Mouse (Mus musculus): ENCODE data around the gene Sertad3.

Gene Sertad3

DNA sequence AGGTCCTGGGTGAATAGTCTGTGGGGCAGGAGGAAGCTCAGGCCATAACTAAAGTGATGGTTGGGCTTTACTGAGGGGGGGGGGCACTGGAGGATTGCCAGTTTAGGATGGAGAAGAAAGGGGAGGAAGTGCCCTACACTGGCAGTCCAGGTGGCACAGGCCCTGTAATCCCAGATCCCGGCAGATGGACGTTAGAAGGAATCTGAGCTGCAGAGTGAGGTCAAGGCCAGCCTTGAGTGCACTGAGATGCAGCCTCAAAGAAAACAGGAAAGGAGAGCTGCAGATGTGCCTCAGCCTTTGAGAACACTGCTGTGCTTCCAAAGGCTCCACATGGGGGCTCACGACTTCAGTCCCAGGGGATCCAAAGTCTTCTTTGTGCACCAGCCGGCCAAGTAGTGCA lies 5.9 kb upstream of the Sertad3 start:
- DNase-seq (ENCODE audit: low read depth), result no peak

DNA sequence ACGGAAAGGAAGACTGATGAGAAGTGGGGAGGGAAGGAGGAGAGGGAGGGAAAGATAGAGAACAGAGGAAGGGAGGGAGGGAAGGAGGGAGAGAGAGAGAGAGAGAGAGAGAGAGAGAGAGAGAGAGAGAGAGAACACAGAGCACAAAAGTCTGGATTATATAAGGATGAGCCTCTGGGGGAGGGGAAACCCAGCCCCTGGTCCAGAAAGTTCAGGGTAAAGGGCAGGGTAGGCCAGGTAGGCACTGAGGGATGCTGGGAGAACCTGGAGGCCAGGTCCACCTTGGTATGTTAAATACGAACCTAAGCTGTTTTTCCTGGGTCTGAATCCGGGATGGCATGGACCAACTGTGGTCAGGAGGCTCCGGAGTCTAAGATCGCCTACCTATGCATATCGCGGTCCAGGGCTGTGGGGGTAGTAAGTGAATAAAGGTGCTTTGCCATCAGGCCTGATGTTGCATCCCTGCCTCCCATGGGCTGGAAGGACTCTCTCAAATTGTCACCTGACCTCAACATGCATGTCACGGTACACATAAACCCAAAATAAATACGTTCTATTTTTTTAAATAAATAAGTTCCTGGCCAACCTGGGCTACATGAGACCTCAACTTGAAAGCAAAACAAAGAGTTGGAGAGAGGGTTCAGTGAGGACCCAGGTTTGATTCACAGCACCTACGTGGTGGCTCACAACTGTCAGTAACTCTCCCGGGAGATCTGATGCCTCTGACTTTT lies 2.0 kb upstream of the Sertad3 start:
- no peak for DNase-seq (ENCODE audit: low read depth)

DNA sequence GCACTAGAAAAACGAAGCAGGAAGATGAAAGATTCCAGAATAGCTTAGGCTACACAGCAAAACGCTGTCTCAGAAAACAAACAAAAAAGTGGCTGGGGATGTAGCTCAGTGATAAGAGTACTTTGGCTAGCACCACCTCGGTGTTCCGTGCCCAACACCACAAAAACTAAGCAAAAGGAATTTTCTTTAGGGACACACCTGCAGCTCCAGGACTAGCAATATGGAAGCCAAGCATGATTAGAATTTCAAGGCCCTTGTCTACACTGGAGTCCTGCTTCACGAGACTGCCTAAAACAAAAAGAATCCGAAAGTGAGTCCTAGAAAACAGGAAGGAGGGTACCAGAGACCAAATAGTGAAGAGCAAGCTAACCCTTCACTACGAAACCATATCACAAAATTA lies 972 bp upstream of the Sertad3 start:
- peak; percentile 67 for DNase-seq (ENCODE audit: low read depth)

DNA sequence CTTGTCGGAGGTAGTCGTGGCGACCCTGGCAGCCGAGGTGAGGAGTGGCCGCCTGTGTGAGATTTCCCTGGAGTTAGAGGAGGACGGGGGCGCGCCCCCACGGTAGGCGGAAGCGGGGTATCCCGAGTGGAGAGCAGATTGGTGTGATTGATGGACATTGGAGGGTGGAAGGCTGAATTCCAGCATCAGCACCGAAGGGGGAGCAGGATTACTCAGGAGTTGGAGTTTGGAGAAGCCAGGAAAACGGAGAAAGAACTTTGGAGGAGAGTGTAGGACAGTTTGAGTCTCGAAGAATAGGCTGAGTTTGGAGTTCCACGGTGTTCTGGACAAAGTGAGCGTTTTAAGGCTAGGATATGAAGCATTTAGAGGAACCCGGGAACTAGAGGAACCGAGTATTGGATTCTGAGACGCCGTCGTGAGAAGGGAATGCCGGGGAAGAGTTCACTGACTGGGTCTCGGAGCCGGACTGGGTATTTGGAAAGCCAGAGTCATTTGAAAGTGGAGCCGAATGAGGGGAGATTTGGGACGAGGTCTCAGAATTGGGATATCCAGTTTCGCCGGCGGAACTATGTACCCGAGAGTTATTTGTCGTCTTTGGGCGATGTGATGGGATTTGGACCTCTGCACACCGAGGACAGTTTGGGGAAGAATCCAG lies 394 bp downstream of the Sertad3 start:
- DNase-seq (ENCODE audit: low read depth), result no peak

DNA sequence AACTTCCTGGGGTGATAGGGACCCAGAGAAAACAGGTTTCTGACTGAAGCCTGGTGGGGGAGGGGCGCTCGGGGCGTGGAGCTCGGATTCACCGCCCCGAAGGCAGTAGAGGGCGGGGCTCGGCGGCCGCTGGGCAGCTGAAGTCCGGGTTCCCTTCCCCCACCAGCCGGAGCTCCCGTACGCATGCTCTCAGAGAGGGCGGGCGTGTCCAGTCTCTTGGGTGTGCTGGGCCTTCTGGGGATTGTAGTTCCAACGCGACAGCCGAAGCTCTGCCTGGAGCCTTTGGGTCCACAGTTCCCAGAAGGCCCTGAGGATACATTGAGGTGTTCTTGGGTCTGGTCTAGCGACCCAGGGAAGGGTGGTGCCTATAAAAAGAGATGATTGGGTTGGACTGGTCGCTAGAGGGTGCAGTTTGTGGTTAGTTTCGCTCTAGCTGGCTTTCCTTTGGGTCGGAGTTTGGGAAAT lies 954 bp downstream of the Sertad3 start:
- peak; percentile 96 for DNase-seq (ENCODE audit: low read depth)

DNA sequence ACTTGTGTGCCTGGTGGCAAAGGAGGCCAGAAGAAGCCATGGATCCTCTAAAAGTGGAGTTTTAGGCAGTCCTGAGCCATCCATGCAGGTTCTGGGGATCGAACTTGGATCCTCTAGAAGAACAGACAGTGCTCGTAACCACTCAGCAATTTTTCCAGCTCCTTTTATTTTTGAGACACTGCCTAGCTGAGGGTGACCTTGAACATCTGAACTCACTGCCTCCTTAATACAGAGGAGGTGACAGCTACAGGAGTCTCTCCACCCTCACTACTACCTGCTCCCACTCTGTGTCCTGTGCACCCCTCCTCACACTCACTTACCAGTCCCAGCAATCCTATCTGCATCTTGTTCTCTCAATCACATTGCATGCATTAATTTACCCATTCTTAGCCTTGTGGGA lies 2.0 kb downstream of the Sertad3 start:
- no peak for DNase-seq (ENCODE audit: low read depth)

DNA sequence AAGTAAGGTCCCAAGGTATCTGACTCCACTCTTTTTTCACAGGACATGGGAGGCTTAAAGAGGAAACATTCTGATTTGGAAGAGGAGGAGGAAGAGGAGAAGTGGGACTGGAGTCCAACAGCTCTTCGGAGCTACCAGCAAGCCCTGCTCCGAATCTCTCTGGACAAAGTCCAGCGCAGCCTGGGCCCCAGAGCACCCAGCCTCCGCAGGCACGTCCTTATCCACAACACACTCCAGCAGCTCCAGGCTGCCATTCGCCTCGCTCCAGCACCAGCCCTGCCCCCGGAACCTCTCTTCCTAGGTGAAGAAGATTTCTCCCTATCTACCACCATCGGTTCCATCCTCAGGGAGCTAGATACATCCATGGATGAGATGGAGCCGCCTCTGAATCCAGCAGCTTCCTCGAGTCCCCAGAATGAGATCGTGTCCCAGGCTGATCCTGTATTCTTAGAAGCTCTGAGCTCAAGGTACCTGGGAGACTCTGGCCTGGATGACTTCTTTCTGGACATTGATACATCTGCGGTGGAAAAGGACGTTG lies 2.6 kb downstream of the Sertad3 start:
- DNase-seq (ENCODE audit: low read depth), result no peak

DNA sequence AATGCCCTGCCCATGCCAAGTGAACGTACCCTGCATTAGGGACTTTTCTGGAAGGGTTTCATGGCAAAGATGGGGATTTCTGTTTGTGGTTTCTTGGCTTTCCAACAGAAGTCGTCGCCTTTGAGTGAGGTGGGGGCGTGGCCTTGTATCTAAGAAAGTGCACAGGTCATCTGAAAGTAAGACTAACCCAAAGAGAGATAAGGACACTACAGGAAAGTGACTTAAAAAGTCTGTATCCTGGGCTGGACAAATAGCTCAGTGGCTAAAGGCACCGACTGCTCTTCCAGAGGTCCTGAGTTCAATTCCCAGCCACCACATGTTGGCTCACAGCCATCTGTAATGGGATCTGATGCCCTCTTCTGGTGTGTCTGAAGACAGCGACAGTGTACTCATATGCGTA lies 5.0 kb downstream of the Sertad3 start:
- no peak for DNase-seq (ENCODE audit: low read depth)

DNA sequence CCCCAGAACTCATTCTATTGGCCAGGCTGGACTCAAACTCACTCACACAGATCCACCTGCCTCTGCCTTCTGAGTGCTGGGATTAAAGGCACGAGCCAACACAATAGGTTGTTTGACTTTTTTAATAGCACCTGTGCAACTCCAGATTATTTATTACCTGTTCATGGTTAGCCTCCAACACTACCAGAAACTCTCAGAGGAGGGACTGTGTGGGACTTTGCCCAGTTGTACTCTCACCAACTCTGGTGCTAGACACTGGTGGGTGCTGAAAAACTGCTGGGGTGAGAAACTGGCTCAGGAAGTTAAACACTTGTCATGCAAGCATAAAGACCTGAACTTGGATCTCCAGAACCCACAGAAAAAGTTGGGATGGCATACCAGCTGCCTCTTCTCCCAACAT lies 6.2 kb downstream of the Sertad3 start:
- no peak for DNase-seq (ENCODE audit: low read depth)

DNA sequence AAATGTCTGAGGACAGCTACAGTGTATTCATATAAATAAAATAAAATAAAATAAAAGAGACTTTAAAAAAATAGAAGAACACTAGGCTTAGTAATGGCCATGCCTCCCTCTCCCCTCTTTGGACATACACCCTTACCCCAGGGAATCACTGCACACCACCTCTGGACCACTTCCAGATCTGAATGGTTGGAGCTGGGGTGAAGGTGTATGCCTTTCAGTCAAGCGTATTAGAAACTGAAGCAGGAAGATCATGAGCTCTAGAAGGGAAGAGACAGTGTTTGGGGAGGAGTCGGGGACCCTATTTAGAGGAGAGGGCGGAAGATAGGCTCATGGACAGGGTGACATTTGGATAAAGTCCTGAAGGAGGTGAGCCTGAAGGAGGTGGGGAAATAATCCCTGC lies 6.9 kb downstream of the Sertad3 start:
- DNase-seq (ENCODE audit: low read depth), result no peak

DNA sequence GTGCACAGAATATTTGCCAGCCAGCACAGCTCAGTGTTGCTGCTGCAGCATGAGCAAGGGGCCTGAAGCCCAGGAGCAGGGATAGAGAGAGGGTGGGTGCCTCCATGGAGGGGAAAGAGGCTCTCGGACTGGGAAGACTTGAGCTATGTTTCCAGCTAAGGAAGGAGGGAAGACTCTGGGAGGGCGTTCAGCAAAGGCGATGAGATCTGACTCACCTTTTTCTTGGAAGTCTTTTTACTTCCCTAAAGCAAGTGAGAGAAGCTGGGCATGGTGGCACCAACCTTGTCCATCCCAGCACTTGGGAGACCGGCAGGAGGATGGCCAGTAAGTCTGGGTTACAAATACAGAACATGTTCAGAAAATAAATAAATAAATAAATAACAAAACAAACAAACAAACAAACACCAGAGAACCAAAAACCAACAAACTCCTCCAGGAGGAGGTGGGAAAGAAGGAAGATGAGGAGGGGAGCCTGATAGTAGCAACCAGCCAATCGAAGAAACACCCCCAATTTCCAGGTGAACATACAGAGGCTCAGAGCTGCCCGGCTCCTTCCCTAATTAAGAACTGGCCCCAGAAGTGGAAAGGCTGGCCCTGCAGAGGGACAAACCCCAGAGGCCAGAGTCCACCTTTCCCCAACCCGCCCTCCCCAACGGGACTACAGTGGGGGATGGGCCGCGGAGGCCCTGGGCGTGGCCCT lies 7.5 kb downstream of the Sertad3 start:
- DNase-seq (ENCODE audit: low read depth), result no peak

DNA sequence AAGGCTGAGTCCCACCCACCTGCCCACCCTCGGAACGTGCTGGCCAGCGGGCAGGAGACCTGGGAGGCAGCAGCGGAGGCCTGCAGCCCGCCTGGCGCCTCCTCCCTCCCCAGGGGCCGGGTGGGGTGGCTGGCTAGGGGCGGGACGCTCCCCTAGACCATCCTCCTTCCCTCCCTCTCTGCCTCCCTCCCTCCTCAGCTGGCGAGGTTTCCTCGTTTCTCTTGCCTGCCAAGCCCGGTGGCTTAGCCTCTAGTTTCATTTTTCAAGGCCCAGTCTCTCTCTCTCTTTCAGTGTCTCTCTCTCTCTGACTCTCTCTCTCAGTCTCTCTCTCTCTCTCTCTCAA lies 8.0 kb downstream of the Sertad3 start:
- DNase-seq (ENCODE audit: low read depth), result peak; percentile 77

DNA sequence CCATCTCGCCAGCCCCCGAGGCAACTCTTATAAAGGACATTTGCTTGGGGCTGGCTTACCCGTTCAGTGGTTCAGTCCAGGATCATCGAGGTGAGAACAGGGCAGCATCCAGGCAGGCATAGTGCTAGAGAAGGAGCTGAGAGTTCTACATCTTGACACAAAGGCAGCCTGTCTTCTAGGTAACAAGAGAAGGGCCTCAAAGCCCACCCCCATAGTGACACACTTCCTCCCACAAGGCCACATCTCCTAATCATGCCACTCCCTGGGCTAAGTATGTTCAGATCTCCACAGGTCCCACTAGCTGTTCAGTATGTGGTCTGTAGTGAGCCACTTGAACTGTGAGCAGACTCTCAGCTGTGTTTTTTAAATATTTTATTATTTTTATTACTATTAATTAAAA lies 10.3 kb downstream of the Sertad3 start:
- no peak for DNase-seq (ENCODE audit: low read depth)

DNA sequence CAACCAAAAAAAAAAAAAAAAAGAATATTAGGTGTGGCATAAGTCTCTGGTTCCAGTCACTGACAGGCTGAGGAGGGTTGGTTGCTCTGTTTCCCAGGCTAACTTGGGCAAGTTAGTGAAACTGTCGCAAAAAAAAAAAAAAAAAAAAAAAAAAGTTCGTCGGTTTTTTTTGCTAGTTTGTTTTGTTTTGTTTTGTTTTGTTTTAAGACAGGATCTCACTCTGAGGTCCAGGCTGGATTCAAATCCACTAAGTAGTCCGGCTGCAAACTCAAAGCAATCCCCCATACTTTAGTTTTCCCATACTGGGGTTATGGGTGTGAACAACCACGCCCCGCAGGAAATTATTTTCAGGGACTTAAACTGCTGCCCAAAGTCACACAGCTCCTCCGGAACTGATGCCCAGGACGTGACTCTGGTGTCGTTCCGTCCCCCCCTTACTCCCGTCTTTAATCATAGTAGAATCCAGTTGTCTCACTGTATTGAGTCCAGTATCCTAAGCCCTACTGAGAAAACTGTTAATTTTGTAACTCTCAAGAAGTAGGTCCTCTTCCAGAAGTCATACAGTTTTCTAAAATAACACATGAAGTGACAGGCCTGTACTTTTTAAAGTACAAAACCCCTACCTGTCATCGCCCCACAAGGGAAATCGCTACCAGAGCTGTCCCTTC lies 12.7 kb downstream of the Sertad3 start:
- DNase-seq (ENCODE audit: low read depth), result no peak

DNA sequence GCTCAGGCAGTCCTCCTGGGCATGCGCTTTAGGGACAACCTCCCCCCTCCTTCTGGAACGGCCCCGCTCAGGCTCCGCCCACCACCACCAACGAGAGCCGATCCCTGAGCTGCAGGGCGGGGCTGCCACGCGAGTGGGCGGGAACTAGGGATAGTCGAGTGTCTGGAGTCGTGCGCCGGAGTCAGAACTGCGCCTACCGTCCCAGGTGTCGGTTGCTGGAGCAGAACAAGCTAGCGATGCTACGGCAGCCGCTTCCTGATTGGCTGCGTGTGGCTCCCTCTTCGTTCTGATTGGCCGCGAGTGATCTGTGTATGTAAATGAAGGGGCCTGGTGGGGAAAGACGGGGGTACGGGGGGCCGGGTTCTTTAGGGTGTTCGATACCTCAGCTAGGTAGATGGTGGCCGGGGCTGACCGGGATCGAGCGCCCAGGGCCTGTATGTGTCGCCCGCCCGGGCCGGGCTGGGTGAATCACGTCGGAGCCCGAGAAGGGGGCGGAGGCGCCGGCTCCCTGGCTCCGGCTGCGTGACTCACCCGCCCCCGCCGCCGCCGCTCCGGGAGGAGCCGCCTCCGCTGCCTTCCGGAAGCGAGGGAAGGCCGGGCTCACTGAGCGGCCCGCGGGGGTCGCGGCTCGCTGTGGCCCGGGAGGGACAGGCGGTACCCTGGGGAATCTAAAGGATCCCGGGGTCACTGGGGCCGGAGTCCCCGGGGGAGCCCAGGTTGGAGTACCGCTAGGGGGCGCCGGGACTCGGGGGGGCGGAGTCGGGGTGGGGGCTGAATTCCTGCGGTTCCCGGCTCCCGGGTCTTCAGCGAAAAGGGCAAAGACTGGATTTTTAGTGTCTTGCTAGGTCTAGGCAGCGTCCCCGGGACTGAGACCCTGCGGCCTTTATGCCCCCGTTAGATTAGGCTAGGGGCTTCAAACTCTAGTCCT lies 13.5 kb downstream of the Sertad3 start, which contains the start of gene Sertad1:
Gene Sertad1 (plus strand): TSS at position 141 of the 928 bp plus-strand sequence.
- peak; percentile 100 for DNase-seq (ENCODE audit: low read depth)

DNA sequence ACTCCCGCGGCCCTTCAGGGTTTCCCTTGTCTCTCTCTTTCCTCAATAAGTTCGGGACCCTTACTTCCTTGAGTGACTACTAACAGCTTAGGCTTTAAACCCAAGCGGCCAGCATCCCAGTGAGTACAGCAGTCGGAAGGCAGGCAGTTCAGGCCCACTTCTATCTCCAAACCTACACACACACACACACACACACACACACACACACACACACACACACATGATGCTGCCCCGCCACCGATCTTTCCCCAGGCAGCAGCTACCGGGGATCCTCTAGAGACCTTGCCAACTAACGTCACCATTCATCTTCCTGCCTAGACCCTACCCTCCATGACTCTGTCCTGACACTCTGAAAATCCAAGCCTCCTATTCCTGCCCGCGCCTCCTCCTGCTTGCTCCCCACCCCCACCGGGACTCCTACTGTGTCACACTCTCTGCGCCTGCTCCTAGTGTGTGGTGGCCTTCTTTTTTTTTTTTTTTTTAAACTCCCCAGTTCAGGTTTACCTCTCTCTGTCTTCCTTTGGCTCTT lies 14.2 kb downstream of the Sertad3 start:
- peak; percentile 72 for DNase-seq (ENCODE audit: low read depth)

DNA sequence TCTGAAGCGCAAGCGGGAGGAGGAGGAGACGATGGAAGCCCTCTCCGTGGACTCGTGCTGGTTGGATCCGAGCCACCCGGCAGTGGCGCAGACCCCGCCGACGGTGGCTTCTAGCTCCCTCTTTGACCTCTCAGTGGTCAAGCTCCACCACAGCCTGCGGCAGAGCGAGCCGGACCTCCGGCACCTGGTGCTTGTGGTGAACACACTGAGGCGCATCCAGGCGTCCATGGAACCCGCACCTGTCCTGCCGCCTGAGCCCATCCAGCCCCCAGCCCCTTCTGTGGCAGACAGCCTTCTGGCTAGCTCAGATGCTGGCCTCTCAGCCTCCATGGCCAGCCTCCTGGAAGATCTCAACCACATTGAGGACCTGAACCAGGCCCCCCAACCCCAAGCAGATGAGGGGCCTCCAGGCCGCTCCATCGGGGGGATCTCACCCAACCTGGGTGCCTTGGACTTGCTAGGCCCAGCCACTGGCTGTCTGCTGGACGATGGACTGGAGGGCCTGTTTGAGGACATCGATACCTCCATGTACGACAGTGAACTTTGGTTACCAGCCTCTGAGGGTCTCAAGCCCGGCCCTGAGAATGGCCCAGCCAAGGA lies 15.8 kb downstream of the Sertad3 start:
- peak; percentile 33 for DNase-seq (ENCODE audit: low read depth)

DNA sequence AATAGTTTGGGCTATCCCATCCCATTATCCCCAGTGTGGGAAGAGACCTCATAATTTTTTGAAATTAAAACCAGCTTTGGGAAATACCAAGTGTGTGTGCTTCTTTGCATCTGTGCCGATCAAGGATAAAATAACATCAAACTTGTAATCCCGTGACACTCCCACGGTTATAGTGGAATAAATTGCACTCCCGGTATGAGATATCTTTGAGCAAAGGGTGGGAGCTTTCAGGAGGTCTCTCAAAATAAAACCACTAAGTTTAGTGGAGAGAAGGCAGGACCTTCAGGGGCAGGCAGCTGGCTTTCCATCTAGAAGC lies 16.6 kb downstream of the Sertad3 start:
- no peak for DNase-seq (ENCODE audit: low read depth)

DNA sequence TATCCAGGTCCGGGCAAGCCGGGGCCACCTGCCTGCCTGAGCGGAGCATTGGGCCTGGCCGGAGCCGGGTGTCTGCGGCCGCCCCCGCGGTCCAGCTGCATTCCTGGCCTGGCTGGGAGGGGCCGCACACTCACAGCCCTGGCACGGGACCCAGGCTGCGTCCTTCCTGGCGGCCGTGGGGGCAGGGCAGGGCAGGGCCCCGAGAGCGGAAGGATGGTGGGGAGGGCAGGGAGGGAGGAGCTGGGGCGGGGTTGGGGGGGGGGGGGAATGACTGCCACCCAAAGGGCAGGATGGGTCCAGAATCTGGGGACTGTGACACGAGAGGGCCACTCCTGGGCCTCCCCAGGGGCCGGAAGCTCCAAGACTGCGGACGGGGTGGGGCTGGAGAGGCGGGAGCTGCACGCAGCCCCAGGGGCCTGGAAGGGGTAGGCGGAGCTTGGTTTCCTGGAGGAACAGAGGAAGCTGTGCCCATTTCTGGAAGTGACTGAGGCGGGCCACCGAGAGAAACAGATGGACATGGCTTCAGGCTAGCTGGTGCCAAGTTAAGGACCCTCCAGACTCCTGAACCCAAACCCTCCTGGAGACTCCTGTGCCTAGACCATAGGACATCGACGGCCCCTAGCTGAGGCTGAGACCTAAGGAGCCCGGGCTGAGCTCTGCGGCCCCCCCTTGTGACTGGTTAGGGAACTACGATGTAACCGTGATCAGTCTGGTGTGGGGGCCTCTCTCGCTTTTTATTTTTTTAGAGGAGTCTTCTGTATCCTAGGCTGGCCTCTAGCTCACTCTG lies 17.2 kb downstream of the Sertad3 start:
- peak; percentile 92 for DNase-seq (ENCODE audit: low read depth)

DNA sequence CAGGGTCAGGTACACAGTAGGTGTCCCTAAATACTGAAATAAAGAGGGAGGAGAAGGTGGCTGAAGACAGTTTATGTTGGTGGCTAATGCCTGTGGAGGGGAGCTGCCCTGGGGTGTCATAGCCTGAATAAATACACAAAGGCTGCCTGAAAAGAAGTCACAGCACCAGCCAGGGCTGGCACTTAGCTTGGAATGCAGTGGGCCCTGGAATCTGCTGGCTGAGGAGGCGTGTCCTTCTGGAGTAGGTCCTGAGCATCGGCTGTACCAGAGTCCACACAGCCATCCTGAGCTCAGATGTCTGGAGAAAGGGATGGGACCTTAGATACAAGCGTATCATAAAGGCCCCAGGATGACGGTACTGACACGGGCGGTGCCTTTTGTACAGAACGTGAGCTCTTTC lies 18.3 kb downstream of the Sertad3 start:
- peak; percentile 16 for DNase-seq (ENCODE audit: low read depth)

Measured in naive thymus-derived CD4-positive, alpha-beta T cell, adult 2 months (primary cell).